Mouse (Mus musculus) urinary bladder, postnatal 14 days (tissue): ENCODE results near the gene Lax1.
"Not testable (repeated sequence)": the region's sequence is repeated elsewhere in the genome, so short reads cannot be mapped to it uniquely, and the experiment has no call there.

Experiments
- DNase-seq: peaks from one replicate; pipeline ENCODE4 v3.0.0; 2021; ENCODE audit warnings: low spot score

Gene Lax1

GRCm38 (mm10) chr1:133689897-133690296 is at the start of gene Lax1:
Gene Lax1, minus strand, starts transcription at chr1:133690108.
- DNase-seq: no peak

- DNase-seq: no peak
These were observed 46.8 kb upstream of the Lax1 start for GRCm38 (mm10) chr1:133736664-133737063.

- peak; percentile 62 for DNase-seq
These were observed 46.2 kb upstream of the Lax1 start for GRCm38 (mm10) chr1:133735995-133736652.

DNA sequence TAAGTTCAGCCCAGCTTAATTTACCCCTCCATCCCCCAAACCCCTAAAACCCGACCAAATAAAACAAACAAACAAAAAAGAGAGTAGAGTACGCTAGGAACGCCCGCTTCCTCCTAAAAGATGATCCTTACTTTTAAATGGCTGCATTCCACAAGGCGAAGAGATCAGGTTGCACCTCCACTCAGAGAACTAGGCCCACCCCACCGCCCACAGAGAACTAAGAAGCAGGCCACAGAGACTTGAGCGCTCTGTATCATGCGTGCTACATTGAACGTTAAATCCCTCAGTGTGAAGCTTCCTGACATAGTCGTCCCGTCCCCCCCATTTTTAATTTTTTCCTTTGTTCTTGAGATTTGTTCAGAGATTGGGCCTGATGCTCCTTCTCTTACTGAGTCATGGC is 42.9 kb upstream of the Lax1 start:
- no peak for DNase-seq

DNA sequence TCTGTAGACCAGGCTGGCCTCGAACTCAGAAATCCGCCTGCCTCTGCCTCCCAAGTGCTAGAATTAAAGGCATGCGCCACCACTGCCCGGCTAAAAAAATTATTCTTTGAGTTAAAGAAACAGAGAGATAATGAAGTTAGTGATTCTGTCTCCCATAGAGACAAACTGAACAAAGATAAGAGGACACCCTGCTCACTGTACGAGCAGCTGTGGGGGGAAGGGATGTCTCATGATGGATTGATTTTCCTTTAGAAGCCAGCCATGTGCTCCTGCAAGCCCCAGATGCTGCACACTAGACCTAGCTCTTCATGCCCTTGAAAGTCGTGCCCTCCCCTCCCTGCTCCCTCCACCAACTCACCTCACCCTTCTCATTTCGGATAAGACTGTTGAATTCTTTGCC is 38.4 kb upstream of the Lax1 start:
- DNase-seq: no peak

GRCm38 (mm10) chr1:133720342-133720741 is 30.4 kb upstream of the Lax1 start:
- no peak for DNase-seq

GRCm38 (mm10) chr1:133718786-133719185 is 28.9 kb upstream of the Lax1 start:
- DNase-seq: no peak

- DNase-seq: no peak
These were observed 28.4 kb upstream of the Lax1 start for GRCm38 (mm10) chr1:133718296-133718695.

DNA sequence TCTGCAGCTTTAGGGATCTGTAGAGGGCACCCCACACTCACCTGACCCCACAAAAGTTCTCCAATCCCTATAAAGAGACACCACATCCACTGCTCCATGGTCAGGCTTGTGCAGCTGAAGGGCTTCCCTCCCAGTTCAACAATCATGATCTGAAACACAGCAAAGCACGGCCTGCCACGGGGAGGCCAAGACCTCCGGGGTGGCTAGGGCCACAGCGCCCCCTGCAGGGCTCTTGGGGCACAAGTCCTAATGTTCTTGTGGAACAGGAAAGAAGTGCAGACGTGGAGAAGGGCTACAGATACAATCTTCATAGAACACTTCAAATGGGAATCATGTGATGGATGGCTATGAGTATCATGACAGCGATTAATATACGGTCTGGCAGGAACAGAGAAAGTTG is 26.6 kb upstream of the Lax1 start:
- peak; percentile 73 for DNase-seq

- no peak for DNase-seq
These were observed 25.3 kb upstream of the Lax1 start for GRCm38 (mm10) chr1:133715191-133715590.

- DNase-seq: no peak
These were observed 23.1 kb upstream of the Lax1 start for GRCm38 (mm10) chr1:133713009-133713370.

DNA sequence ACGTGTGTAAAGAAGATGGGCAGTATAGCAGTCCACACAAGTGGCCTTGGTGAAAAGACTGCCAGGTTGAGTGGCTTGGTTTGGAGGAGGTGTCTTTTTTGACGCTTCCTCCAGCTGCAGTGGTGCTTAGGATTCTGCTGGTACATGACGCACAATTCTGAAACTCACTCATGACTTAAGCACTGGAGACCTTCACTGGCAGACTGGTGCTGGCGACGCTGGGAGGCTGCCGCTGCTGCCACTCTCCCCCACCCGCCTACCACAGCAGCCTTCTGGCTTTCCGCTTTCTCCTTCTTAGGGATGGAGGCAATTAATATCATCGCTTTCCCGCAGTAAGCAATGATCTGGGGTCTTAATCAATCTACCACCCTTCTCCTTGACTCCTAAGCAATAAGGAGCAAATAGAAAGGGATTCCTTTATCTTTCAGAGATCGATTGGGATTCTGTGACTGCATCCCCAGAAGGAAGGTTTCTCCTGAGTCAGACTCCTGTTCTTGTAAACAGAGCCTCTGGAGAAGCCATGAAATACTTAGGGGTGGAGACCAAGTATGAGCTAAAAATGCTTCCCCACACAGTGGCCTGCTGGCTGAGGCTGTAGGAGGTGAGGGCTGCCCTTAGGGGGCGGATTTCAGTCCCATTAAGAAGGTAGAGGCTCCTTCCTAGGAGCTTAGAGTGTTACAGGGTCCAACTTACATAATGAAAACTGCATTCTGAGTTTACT is 22.5 kb upstream of the Lax1 start:
- no peak for DNase-seq

DNA sequence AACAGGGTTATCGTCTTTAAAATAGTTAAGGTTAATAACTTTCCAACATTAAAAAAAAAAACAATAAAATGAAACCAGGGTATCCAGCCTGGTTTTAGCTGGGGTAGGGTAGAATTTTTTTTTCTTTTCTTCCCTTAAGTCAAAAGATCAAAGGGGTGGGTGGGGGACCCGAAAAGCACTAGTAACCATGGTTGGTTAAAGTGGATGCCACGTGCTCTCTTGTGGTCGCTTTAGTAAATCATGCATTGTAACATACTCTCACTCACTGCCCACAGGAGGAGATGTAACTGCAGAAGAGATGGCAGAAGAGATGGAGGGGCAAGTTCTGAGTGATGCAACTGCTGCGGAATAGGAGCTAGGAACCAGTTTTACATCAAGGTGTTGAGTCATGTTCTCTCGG is 21.5 kb upstream of the Lax1 start:
- no peak for DNase-seq

DNA sequence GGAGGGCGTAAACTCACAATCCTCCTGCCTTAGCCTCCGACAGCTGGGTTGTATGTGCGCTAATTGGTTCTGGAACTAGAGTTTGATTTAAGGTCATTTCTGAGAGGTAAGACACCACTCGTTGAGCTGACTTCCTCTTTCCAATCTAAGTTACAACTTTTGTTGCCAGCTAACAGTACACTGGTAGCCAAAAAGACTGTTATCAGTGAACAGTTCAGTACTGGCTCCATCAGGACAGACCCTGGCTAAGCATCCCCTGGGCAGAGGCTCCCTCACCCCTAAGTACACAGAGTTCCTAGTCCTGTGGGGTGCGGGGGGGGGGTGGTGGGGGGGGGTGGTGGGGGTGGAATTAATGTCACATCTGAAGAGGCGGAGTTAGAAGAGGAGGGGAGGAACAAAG is 21.0 kb upstream of the Lax1 start:
- no peak for DNase-seq

- no peak for DNase-seq
These were observed 19.4 kb upstream of the Lax1 start for GRCm38 (mm10) chr1:133709292-133709691.

GRCm38 (mm10) chr1:133701824-133702223 is 11.9 kb upstream of the Lax1 start:
- DNase-seq: not testable (repeated sequence)

GRCm38 (mm10) chr1:133697935-133698620 is 8.2 kb upstream of the Lax1 start:
- no peak for DNase-seq

- peak; percentile 83 for DNase-seq
These were observed 6.0 kb upstream of the Lax1 start for GRCm38 (mm10) chr1:133695901-133696300.

DNA sequence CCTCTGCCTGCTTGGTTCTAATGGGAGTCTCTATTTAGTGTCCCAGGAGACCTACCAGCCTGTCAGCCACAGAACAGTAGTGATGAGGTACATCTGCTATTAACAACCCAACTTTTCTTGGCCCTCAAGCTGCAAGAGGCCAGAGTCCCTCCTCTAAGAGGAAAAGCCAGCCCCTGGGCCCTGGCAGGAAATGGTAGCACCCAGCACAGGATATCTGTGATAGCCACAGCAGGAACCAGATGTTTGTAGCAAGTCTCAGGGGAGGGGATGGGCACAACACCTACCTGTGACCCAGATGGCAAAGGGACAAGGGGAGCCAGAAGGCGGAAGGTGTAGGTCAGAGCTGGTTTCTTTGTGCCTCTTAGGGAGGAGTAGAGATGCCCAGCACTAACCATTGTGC is 5.0 kb upstream of the Lax1 start:
- DNase-seq: no peak

DNA sequence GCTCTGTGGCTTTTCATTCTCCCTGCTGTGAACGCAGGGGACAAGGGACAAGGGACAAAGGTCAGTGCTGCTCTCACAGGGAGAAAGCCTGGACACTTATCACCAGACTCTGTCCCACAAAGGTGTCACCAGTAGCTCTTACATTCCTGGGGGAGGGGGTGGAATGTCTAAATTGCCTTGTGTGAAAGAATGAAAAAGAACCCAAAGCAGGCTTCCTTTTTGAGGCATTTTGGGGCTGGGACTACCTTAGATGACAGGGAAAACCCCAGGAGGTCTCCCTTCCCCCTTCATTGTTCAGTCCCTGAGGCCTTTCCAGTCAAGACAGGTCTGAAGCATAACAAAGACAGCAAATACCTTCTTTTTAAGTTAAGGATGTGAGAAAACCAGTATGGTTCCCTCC is 4.4 kb upstream of the Lax1 start:
- no peak for DNase-seq

DNA sequence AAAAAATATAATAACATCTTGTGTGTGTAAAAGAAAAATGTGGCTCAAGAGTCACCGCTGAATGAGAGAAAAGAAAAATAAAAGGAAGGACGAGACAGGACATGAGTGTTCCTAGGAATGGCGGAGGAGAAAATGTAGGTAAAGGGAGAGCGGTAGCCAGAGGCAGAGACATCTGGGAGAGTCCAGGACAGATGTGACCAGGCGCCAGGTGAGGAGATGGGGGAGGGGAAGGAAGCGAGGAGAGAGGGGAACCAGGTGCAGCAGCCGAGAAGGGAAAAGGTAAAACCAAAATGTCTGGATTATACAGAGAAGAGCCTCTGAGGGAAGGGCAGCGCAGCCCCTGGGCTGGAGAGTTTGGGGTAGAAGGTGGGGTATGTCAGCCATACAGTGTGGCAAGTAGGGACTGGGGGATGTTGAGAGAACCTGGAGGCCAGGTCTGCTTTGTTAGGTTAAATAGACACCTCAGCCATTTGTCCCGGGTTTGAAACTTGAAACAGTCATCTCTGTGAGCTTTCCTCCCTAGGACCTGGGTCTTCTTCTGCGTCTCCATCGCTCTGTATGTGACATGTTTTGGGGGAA is 3.7 kb upstream of the Lax1 start:
- no peak for DNase-seq

DNA sequence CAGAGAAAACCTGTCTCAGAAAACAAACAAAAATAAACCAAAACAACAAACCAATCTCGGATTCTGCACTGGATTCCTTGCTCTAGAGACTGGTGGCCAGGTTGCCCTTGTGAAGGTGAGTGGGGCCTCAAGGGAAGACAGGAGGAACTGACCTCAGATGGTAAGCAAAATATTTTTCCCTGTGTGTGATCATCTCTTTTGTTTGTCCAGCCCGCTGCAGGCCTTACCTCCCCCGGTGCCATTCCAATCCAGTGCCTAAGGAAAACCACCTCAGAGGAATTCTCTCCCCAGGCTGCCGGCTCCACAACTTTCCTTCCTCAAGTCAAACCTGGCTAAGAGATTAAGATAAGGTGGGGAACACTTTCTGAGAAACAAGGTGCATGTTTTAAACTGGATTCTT is 2.3 kb upstream of the Lax1 start:
- DNase-seq: no peak

DNA sequence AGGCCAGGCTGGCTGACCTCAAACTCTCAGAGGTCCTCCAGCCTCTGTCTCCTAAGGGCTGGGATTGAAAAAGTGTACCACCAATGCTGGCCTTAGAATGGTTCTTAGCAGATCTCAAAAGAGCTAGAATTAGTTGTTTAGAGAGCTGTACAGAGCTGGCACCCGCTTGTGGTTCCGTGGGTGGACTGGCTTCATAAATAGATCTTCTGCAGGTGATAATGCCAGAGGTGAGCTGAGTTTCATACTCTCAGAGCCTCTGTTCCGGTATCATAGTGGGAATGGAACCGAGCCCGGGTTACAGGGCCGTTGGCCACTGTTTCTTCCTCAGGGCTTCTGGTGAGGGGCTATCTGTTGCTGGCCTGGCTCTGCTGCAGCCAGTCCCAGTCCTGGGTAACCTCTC is 1.1 kb upstream of the Lax1 start:
- no peak for DNase-seq
